Mouse (Mus musculus) hindlimb bud, embryonic 11.5 days (tissue): ENCODE measurements at regions not wholly inside any gene's neighbourhood (a gene's known extent, or its start where the extent isn't known, plus 50 kb on each side); places are given as distances from the start of the nearest gene placed in this dataset.
"Not testable (repeated sequence)": the region's sequence is repeated elsewhere in the genome, so short reads cannot be mapped to it uniquely, and the experiment has no call there.

Experiments used
- DNase-seq: peaks from one replicate; pipeline ENCODE4 v3.0.0-alpha.2; 2012; ENCODE audit warnings: low read depth, low spot score; ENCODE audit errors: extremely low spot score

- DNase-seq, result peak; percentile 14
Measured at GRCm38 (mm10) chr7:72998374-72998773, 376.9 kb upstream of the Rgma start.

GRCm38 (mm10) chr7:73019151-73019550 is 356.2 kb upstream of the Rgma start:
- no peak for DNase-seq

GRCm38 (mm10) chr7:73019764-73020354 is 355.4 kb upstream of the Rgma start:
- no peak for DNase-seq

GRCm38 (mm10) chr7:73021786-73022185 is 353.5 kb upstream of the Rgma start:
- DNase-seq, result no peak

- DNase-seq, result no peak
Measured at GRCm38 (mm10) chr7:73025640-73026039, 349.7 kb upstream of the Rgma start.

- DNase-seq, result no peak
Measured at GRCm38 (mm10) chr7:73028952-73029351, 346.4 kb upstream of the Rgma start.

- no peak for DNase-seq
Measured at GRCm38 (mm10) chr7:73031407-73031806, 343.9 kb upstream of the Rgma start.

- no peak for DNase-seq
Measured at GRCm38 (mm10) chr7:73032316-73032980, 342.9 kb upstream of the Rgma start.

- DNase-seq, result no peak
Measured at GRCm38 (mm10) chr7:73036801-73037555, 338.3 kb upstream of the Rgma start.

- no peak for DNase-seq
Measured at GRCm38 (mm10) chr7:73037638-73038037, 337.7 kb upstream of the Rgma start.

GRCm38 (mm10) chr7:73039921-73040320 is 335.4 kb upstream of the Rgma start:
- no peak for DNase-seq

GRCm38 (mm10) chr7:73044316-73044715 is 331.0 kb upstream of the Rgma start:
- DNase-seq, result no peak

- no peak for DNase-seq
Measured at GRCm38 (mm10) chr7:73055891-73056290, 319.4 kb upstream of the Rgma start.

GRCm38 (mm10) chr7:73063556-73063955 is 311.8 kb upstream of the Rgma start:
- no peak for DNase-seq

GRCm38 (mm10) chr7:73068534-73068933 is 306.8 kb upstream of the Rgma start:
- DNase-seq, result no peak

- DNase-seq, result no peak
Measured at GRCm38 (mm10) chr7:73069352-73069751, 306.0 kb upstream of the Rgma start.

GRCm38 (mm10) chr7:73075391-73075790 is 299.9 kb upstream of the Rgma start:
- DNase-seq, result not testable (repeated sequence)

- DNase-seq, result no peak
Measured at GRCm38 (mm10) chr7:73087496-73088185, 287.7 kb upstream of the Rgma start.

GRCm38 (mm10) chr7:73088321-73088720 is 287.0 kb upstream of the Rgma start:
- no peak for DNase-seq

GRCm38 (mm10) chr7:73091758-73092157 is 283.6 kb upstream of the Rgma start:
- no peak for DNase-seq

- peak; percentile 18 for DNase-seq
Measured at GRCm38 (mm10) chr7:73094059-73094458, 281.2 kb upstream of the Rgma start.

GRCm38 (mm10) chr7:73118871-73119270 is 256.4 kb upstream of the Rgma start:
- no peak for DNase-seq
